Mouse (Mus musculus): ENCODE results near the gene Cacna1f.

Gene Cacna1f

DNA sequence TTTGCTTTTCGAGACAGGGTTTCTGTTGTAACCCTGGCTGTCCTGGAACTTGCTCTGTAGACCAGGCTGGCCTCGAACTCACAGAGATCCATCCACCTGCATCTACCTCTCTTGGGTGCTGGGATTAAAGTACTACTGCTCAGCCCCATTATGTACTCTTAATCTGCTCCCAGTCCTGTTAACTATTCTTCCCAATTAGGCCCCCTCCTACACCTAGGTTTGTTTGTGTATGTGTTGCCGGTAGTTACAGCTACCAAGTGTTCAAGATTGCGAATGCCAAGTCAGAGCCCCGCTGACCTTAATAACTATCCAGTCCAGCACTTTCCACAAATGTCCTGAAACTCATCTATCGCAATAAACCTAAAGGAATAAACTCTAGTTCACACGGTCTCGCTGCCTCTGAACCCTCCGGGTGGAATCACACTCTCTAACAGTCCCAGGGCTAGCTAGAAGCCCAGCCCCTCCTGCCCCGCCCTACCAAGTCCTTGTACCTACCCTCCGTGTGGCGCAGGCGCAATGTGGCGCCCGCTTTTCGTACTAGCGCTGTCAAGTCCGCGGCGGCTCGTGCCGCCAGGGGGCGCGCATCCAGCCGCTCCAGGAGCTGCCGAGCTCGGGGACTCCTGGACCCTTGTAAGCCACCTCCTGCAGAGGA, 72.6 kb downstream of the Cacna1f start:
- Histone ChIP-seq H3K27me3 (ENCODE audit: control insufficient read depth, insufficient read depth, low read length, poor library complexity, severe bottlenecking) (no peaks in the 10 kb centered on the region), H3K36me3 (ENCODE audit: control insufficient read depth, insufficient read depth, low read length, poor library complexity, severe bottlenecking) (no peaks in the 10 kb centered on the region)
- DNase-seq (ENCODE audit: low read depth, low spot score), result peak; percentile 93

DNA sequence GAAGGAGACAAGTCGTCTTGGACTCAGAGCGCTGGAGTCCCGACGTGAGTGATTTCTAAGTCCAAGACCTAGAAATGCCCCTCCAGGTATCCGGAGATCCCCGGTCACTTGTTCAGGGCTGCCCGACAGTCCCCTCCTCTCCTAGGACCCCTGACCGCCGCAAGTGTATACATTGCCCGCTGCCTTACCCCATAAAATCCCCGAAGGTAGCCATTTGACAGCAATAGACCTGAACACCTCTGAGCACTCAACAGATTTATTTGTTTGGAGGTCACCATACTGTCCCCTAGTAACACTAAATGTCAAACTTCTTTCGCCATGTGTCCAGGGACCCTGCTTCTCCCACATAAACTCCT, 73.2 kb downstream of the Cacna1f start:
- Histone ChIP-seq H3K27me3 (ENCODE audit: control insufficient read depth, insufficient read depth, low read length, poor library complexity, severe bottlenecking) (no peaks in the 10 kb centered on the region), H3K36me3 (ENCODE audit: control insufficient read depth, insufficient read depth, low read length, poor library complexity, severe bottlenecking) (no peaks in the 10 kb centered on the region)
- DNase-seq (ENCODE audit: low read depth, low spot score), result no peak

DNA sequence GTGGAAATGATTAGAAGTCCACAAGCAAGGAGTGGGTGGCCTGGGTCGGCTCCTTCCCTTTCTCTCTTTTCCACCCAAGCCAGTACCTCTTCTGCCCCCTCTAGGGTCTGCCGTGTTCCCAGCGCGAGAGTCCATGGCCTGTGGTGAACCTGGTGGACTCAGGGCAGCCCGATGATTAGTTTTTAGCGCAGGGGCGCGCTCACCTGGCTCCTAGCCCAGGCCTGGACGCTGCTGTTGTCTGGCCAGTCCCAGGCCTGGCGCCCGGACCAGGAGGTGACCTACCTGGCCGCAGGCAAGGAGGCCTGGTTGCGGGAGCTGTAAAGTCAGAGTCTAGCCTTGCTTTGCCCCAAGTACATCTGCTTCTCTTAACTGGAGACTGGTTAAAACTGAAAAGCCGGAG, 74.0 kb downstream of the Cacna1f start, which contains the start of gene Magix:
Magix (minus strand) TSS at position 388 of the 400 bp plus-strand sequence.
- no peak for DNase-seq (ENCODE audit: low read depth, low spot score)
- H3K27me3 ChIP-seq (ENCODE audit: control insufficient read depth, insufficient read depth, low read length, poor library complexity, severe bottlenecking), result no peaks in the 10 kb centered on the region
- H3K36me3 ChIP-seq (ENCODE audit: control insufficient read depth, insufficient read depth, low read length, poor library complexity, severe bottlenecking), result no peaks in the 10 kb centered on the region
